Mouse (Mus musculus): ENCODE measurements around the gene Krtap5-5.
"Not testable (repeated sequence)": the region's sequence is repeated elsewhere in the genome, so short reads cannot be mapped to it uniquely, and the experiment has no call there.

Gene Krtap5-5

DNA sequence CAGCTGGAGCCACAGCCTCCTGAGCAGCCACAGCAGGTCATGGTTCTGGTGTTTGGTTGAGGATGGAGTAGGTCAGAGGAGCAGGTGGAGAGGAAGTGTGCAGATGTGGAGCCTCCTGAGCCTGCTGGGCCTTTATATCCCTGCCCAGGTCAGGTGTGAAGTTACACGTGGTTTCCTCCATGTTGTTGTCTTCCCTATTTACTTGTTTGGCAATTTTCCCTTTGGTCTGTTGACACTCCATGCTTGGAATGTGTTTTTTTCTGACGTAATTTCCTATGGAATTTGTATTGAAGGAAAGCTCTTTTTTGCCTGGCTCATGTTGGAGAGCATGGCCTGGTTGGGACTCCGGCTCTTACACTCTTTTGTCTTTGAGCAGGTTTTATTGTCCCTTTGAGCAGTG lies at the start of gene Krtap5-5:
Krtap5-5 (minus strand) TSS at position 101 of the 400 bp plus-strand sequence.
- DNase-seq (ENCODE audit: low read depth), result not testable (repeated sequence)

GRCm38 (mm10) chr7:142279291-142279690 lies 49.5 kb upstream of the Krtap5-5 start:
- not testable (repeated sequence) for DNase-seq (ENCODE audit: low read depth)

DNA sequence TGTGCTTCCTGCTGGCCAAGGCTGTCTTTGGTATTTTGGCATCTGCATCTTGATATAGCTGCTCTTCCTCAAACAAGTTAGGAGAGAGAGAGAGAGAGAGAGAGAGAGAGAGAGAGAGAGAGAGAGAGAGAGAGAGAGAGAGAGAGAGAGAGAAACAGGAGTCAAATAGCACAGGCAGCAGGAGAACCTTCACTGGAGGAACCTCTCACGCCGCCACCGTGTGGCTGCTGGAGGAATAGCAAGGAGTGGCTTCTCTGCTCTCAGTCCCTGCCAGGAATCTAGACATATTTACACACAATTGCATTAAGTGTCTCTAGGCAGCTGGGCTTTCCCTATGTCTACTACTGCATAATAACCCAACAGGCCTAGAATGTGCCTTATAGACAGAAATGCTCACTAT lies 48.4 kb upstream of the Krtap5-5 start:
- peak; percentile 7 for DNase-seq (ENCODE audit: low read depth)

DNA sequence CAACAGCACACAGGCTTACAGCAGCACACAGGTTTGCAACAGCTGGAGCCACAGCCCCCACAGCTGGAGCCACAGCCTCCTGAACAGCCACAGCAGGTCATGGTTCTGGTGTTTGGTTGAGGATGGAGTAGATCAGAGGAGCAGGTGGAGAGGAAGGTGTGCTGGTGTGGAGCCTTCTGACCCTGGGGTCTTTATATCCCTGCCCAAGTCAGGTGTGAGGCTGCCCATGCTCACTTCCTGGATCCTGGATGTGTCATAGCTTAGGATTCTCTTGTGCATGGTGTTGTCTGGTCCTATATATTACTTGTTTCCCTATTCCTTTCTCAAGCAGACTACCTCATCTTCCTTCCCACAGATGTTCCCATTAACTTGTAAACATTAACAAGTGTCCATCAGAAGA lies 44.5 kb upstream of the Krtap5-5 start, which contains the start of gene Gm4559:
Gm4559 (minus strand) TSS at position 101 of the 400 bp plus-strand sequence.
- not testable (repeated sequence) for DNase-seq (ENCODE audit: low read depth)

- not testable (repeated sequence) for DNase-seq (ENCODE audit: low read depth)
Measured at GRCm38 (mm10) chr7:142258254-142258653, 28.5 kb upstream of the Krtap5-5 start, which contains the start of gene Gm2431. Gene Gm2431, minus strand, starts transcription at chr7:142258354.

GRCm38 (mm10) chr7:142255517-142255916 lies 25.7 kb upstream of the Krtap5-5 start:
- DNase-seq (ENCODE audit: low read depth), result peak; percentile 5

GRCm38 (mm10) chr7:142249824-142250223 lies 20.1 kb upstream of the Krtap5-5 start:
- peak; percentile 5 for DNase-seq (ENCODE audit: low read depth)

DNA sequence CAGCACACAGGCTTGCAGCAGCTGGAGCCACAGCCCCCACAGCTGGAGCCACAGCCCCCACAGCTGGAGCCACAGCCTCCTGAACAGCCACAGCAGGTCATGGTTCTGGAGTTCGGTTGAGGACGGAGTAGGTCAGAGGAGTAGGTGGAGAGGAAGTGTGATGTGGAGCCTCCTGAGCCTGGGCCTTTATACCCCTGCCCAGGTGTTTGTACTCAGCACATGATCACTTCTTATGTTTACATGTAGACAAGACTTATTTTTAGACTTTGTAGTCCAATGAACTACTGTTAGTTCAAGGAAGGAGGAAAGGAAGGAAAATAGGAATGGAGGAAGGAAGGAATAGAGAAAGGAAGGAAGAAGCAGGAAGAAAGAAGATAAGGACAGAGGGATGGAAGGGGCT lies 11.2 kb upstream of the Krtap5-5 start, which contains the start of gene Gm40460:
Gm40460 (minus strand) TSS at position 101 of the 400 bp plus-strand sequence.
- no peak for DNase-seq (ENCODE audit: low read depth)

GRCm38 (mm10) chr7:142231540-142231939 lies 1.8 kb upstream of the Krtap5-5 start:
- no peak for DNase-seq (ENCODE audit: low read depth)

DNA sequence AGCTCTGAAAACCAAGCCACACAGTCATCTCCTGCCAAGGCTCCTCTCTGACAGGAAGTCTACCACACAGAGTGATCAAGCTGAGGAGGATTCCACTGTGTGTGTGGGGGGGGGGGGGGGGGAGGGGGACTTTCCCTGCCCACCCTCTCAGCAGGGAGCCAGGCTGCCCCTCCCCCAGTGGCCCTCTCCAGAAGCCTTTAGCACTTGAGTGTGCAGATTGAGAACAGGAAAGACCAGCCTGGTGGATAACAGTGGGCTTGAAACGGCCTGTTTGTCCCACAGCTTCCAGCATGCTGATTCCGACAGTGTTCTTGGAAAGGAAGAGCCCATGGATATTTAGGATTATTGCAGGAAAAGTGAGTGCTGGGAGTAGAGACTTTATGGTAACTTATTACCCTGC lies 5.3 kb downstream of the Krtap5-5 start:
- DNase-seq (ENCODE audit: low read depth), result no peak

DNA sequence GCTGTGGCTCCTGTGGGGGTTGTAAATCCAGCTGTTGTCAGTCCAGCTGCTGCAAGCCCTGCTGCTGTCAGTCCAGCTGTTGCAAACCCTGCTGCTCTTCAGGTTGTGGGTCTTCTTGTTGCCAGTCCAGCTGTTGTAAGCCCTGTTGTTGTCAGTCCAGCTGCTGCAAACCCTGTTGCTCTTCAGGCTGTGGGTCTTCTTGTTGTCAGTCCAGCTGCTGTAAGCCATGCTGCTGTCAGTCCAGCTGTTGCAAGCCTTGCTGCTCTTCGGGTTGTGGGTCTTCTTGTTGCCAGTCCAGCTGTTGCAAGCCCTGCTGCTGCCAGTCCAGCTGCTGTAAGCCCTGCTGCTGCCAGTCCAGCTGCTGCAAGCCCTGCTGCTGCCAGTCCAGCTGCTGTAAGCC lies 17.6 kb downstream of the Krtap5-5 start:
- not testable (repeated sequence) for DNase-seq (ENCODE audit: low read depth)

DNA sequence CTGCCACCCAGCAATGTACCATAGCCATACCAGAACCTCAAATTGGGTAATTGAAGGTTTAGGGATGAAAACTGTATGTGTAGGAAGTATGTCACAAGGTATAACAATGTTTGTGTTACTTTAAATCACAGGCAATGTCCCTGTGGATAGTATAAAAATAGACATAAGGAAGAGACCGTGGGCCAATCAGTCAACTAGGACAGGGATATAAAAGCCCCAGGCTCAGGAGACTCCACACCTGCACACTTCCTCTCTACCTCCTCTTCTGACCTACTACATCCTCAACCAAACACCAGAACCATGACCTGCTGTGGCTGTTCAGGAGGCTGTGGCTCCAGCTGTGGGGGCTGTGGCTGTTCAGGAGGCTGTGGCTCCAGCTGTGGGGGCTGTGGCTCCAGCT lies 18.2 kb downstream of the Krtap5-5 start, which contains the start of gene Gm7579:
Gm7579 (plus strand) TSS at position 301 of the 400 bp plus-strand sequence.
- DNase-seq (ENCODE audit: low read depth), result no peak

DNA sequence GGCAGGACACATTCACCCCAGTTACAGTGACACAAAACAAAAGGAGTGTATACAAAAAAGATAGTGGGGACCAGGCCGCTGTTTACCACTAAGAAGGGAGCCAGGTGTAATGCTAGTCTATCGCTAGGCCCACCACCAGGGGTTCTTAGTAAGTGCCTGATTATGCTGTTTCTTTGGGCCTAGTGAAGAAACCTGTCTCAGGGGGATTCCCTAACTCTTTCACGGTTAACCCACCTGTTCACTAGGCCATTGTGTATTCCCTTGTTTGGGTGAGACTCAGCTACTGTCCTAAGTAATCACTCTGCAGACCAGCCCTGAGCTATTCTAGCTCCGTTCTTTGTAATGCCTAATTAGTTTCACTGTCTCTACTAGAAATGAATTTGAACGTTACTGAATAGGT lies 22.9 kb downstream of the Krtap5-5 start:
- not testable (repeated sequence) for DNase-seq (ENCODE audit: low read depth)

- DNase-seq (ENCODE audit: low read depth), result no peak
Measured at GRCm38 (mm10) chr7:142205488-142205887, 24.3 kb downstream of the Krtap5-5 start.

GRCm38 (mm10) chr7:142201064-142201463 lies 28.7 kb downstream of the Krtap5-5 start, which contains the start of gene Krtap5-3:
Gene Krtap5-3, plus strand, starts transcription at chr7:142201364.
- no peak for DNase-seq (ENCODE audit: low read depth)

GRCm38 (mm10) chr7:142198748-142199147 lies 31.0 kb downstream of the Krtap5-5 start:
- DNase-seq (ENCODE audit: low read depth), result no peak

DNA sequence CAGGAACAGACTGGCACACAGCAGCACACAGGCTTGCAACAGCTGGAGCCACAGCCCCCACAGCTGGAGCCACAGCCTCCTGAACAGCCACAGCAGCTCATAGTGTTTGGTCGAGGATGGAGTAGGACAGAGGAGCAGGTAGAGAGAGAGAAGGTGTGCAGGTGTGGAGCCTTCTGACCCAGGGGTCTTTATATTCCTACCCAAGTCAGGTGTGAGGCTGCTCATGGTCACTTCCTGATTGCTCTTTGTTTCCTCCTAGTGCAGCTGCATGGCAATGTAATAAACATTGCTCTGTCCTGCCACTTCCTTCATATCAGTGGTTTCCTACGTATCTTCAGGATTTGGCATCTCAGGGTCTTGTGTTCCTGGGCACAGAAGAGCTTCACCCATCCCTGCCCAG lies 39.5 kb downstream of the Krtap5-5 start, which contains the start of gene Gm10153:
Gm10153 (minus strand) TSS at position 101 of the 400 bp plus-strand sequence.
- DNase-seq (ENCODE audit: low read depth), result no peak

DNA sequence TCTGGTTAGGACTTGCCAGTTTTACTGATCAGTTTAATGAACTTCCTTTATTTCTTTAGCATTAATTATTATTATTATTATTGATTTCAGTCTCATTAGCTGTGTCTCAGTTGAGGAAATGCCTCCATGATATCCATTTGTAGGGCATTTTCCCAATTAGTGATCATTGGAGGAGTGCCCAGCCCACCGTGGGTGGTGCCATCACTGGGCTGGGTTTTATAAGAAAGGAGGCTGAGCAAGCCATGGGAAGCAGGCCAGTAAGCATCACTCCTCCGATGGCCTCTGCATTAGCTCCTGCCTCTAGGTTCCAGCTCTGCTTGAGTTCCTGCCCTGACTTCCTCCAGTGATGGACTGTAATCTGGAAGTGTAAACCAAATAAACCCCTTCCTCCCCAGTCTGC lies 41.6 kb downstream of the Krtap5-5 start:
- no peak for DNase-seq (ENCODE audit: low read depth)

GRCm38 (mm10) chr7:142181021-142181420 lies 48.8 kb downstream of the Krtap5-5 start:
- no peak for DNase-seq (ENCODE audit: low read depth)

Measured in fibroblast of lung, adult 2 months (primary cell).